Mouse (Mus musculus): ENCODE data around the gene Pxmp2. TPM values are rescaled to one million over a fixed set of nuclear protein-coding genes. Genes with fewer than 3 reads are reported as not detected.
A peak's percentile ranks its signal among the peaks of the same experiment; 100 is the strongest.

Gene Pxmp2
- total and polyA plus RNA-seq, 3 experiments, result 3.9 to 4.6 (median 4.5) TPM

GRCm38 (mm10) chr5:110231638-110232037, 54.3 kb downstream of the Pxmp2 start:
- in situ Hi-C loops (cut with MboI; ENCODE audit: low pct_ligation_motif_present, low pct_unique_long_range_greater_than_20kb, low sequenced_read_pairs), result no loop called here
- H3K36me3 ChIP-seq (replicated peaks in 1 of 2; ENCODE audit: control insufficient read depth in 1 of 2, insufficient read depth in 1 of 2, low read length in 1 of 2), result peaks cover 14 to 36% of the 10 kb centered on the region in 2 experiments
- H3K79me2 ChIP-seq (replicated peaks; ENCODE audit: control insufficient read depth, extremely low read depth, insufficient read depth, poor library complexity, severe bottlenecking), result peaks cover 30% of the 10 kb centered on the region
- peak overlapping the region; percentile 93 to 98 (median 94) for H3K4me3 ChIP-seq (replicated peaks in 1 of 3; ENCODE audit: low read depth in 2 of 3, low read length in 2 of 3, poor library complexity in 1 of 3)
- H3K9me3 ChIP-seq (replicated peaks; ENCODE audit: low read length), result no peaks in the 10 kb centered on the region
- no peaks in the 10 kb centered on the region for H3K27me3 ChIP-seq (replicated peaks)
- no peak overlapping the region for H3K27ac ChIP-seq (ENCODE audit: insufficient read depth, low read depth)
- peak; percentile 61 for DNase-seq (ENCODE audit: extremely low read depth)
- H3K4me1 ChIP-seq (ENCODE audit: control insufficient read depth in 1 of 2, insufficient read depth in 2 of 2), result peaks cover 6 to 27% of the 10 kb centered on the region in 2 experiments
- H3K4me2 ChIP-seq (ENCODE audit: insufficient read depth, low read depth, poor library complexity, severe bottlenecking), result peak overlapping the region; percentile 91
- TF ChIP-seq RAD21 (IDR thresholded peaks at IDR 0.05; ENCODE audit: low read depth, low read length), result peak; percentile 1; the same call in 1 of the 2 replicates
- no peak for TF ChIP-seq ZC3H11A (IDR thresholded peaks at IDR 0.05; ENCODE audit: low read depth, low read length)
- peak in 1 of 2 experiments; percentile 40; a peak in 2 of 4 replicates for TF ChIP-seq CTCF (conservative IDR thresholded peaks at IDR 0.05 in 1 of 2, IDR thresholded peaks at IDR 0.05 in 1 of 2; ENCODE audit: low read depth in 2 of 2, low read length in 2 of 2)
- TF ChIP-seq MAX (IDR thresholded peaks at IDR 0.05; ENCODE audit: low read length), result 0 out of 2 replicates have a peak, but pooled peaks have one; percentile 29
- peak overlapping the region; percentile 77 for H3K9ac ChIP-seq (ENCODE audit: insufficient read depth, low read depth)
- dilution Hi-C loops (cut with MboI; ENCODE audit: extremely low pct_ligation_motif_present, extremely low pct_unique_long_range_greater_than_20kb, low sequenced_read_pairs), result no loop called here

- dilution Hi-C loops (cut with MboI; ENCODE audit: extremely low pct_ligation_motif_present, extremely low pct_unique_long_range_greater_than_20kb, low sequenced_read_pairs), result no loop called here
- peak within 1 kb of the TSS; percentile 94 for H3K4me2 ChIP-seq (ENCODE audit: insufficient read depth, low read depth, poor library complexity, severe bottlenecking)
- H3K27ac ChIP-seq (ENCODE audit: insufficient read depth, low read depth), result peak within 1 kb of the TSS; percentile 85
- peaks cover 30% of the 10 kb centered on the region for H3K79me2 ChIP-seq (replicated peaks; ENCODE audit: control insufficient read depth, extremely low read depth, insufficient read depth, poor library complexity, severe bottlenecking)
- DNase-seq (ENCODE audit: extremely low read depth), result peak; percentile 88
- peak within 1 kb of the TSS; percentile 89 for H3K9ac ChIP-seq (ENCODE audit: insufficient read depth, low read depth)
- H3K36me3 ChIP-seq (replicated peaks in 1 of 2; ENCODE audit: control insufficient read depth in 1 of 2, insufficient read depth in 1 of 2, low read length in 1 of 2), result peaks cover 9 to 32% of the 10 kb centered on the region in 2 experiments
- no peaks in the 10 kb centered on the region for H3K27me3 ChIP-seq (replicated peaks)
- in situ Hi-C loops (cut with MboI; ENCODE audit: low pct_ligation_motif_present, low pct_unique_long_range_greater_than_20kb, low sequenced_read_pairs), result no loop called here
- no peaks in the 10 kb centered on the region for H3K9me3 ChIP-seq (replicated peaks; ENCODE audit: low read length)
- peaks cover 3 to 22% of the 10 kb centered on the region in 2 experiments for H3K4me1 ChIP-seq (ENCODE audit: control insufficient read depth in 1 of 2, insufficient read depth in 2 of 2)
- H3K4me3 ChIP-seq (replicated peaks in 1 of 3; ENCODE audit: low read depth in 2 of 3, low read length in 2 of 3, poor library complexity in 1 of 3), result peak within 1 kb of the TSS; percentile 93 to 98 (median 94)
- peak; percentile 88 for TF ChIP-seq SIN3A (IDR thresholded peaks at IDR 0.05; ENCODE audit: low read length)
- peak; percentile 81 for TF ChIP-seq ELF1 (IDR thresholded peaks at IDR 0.05; ENCODE audit: low read depth, low read length)
- peak; percentile 92 for TF ChIP-seq POLR2A (IDR thresholded peaks at IDR 0.05; ENCODE audit: low read depth, low read length)
- peak; percentile 99 for TF ChIP-seq MAX (IDR thresholded peaks at IDR 0.05; ENCODE audit: low read length)
- no peak for TF ChIP-seq MAFK (IDR thresholded peaks at IDR 0.05; ENCODE audit: insufficient replicate concordance, low read length)
- peak; percentile 99 for TF ChIP-seq HCFC1 (IDR thresholded peaks at IDR 0.05; ENCODE audit: low read depth, low read length)
- TF ChIP-seq ZMIZ1 (IDR thresholded peaks at IDR 0.05; ENCODE audit: low read depth, low read length), result peak; percentile 92
- peak; percentile 95; the same call in 1 of the 2 replicates for TF ChIP-seq KAT2A (IDR thresholded peaks at IDR 0.05; ENCODE audit: insufficient replicate concordance, low read length)
- no peak for TF ChIP-seq ZC3H11A (IDR thresholded peaks at IDR 0.05; ENCODE audit: low read depth, low read length)
- peak; percentile 95 for TF ChIP-seq TCF12 (IDR thresholded peaks at IDR 0.05; ENCODE audit: low read depth, low read length)
- no peak for TF ChIP-seq BHLHE40 (IDR thresholded peaks at IDR 0.05; ENCODE audit: low read depth, low read length)
- TF ChIP-seq UBTF (IDR thresholded peaks at IDR 0.05; ENCODE audit: low read depth, low read length), result peak; percentile 96
- peak; percentile 74; the same call in 1 of the 2 replicates for TF ChIP-seq MYC (IDR thresholded peaks at IDR 0.05; ENCODE audit: low read depth, low read length)
- peak; percentile 91 for TF ChIP-seq MXI1 (IDR thresholded peaks at IDR 0.05; ENCODE audit: low read depth, low read length)
- TF ChIP-seq CHD1 (IDR thresholded peaks at IDR 0.05; ENCODE audit: low read depth, low read length), result no peak; the same call in 1 of the 2 replicates
- TF ChIP-seq RCOR1 (conservative IDR thresholded peaks at IDR 0.05; ENCODE audit: low read depth, low read length), result 0 out of 2 replicates have a peak, but pooled peaks have one; percentile 55
- TF ChIP-seq CHD2 (IDR thresholded peaks at IDR 0.05; ENCODE audit: low read length), result no peak
- TF ChIP-seq JUND (conservative IDR thresholded peaks at IDR 0.05; ENCODE audit: low read depth, low read length), result no peak
- TF ChIP-seq PAX5 (IDR thresholded peaks at IDR 0.05; ENCODE audit: low read length), result no peak
- TF ChIP-seq NRF1 (IDR thresholded peaks at IDR 0.05; ENCODE audit: low read depth, low read length), result peak; percentile 81
- 0 out of 2 replicates have a peak, but pooled peaks have one; percentile 40 for TF ChIP-seq MAZ (IDR thresholded peaks at IDR 0.05; ENCODE audit: low read depth, low read length)
- no peak for TF ChIP-seq ZNF384 (IDR thresholded peaks at IDR 0.05; ENCODE audit: low read depth, low read length)
- no peak for TF ChIP-seq JUN (IDR thresholded peaks at IDR 0.05; ENCODE audit: insufficient read depth, low read depth, low read length)
- 0 out of 2 replicates have a peak, but pooled peaks have one; percentile 18 for TF ChIP-seq SMC3 (IDR thresholded peaks at IDR 0.05; ENCODE audit: low read depth, low read length)
- TF ChIP-seq ZKSCAN1 (IDR thresholded peaks at IDR 0.05; ENCODE audit: borderline replicate concordance, low read depth, low read length), result no peak
- TF ChIP-seq USF1 (IDR thresholded peaks at IDR 0.05; ENCODE audit: low read depth, low read length), result no peak
- no peak for TF ChIP-seq TBP (conservative IDR thresholded peaks at IDR 0.05; ENCODE audit: low read depth, low read length)
- TF ChIP-seq USF2 (conservative IDR thresholded peaks at IDR 0.05; ENCODE audit: low read depth, low read length), result no peak
- TF ChIP-seq GABPA (IDR thresholded peaks at IDR 0.05; ENCODE audit: insufficient replicate concordance, low read depth, low read length), result peak; percentile 68; the same call in 1 of the 2 replicates
Observed at GRCm38 (mm10) chr5:110230780-110231461, 55.1 kb downstream of the Pxmp2 start, which contains the start of gene Ankle2. TSS of gene Ankle2 (plus strand) at chr5:110231004.
